Mouse (Mus musculus): ENCODE data around the gene Crispld2.

- TF ChIP-seq CTCF (IDR thresholded peaks at IDR 0.05; ENCODE audit: borderline replicate concordance, extremely low read depth, insufficient read depth, insufficient read length) (no peak), POLR2A (IDR thresholded peaks at IDR 0.05; ENCODE audit: borderline replicate concordance, extremely low read depth, insufficient read depth, insufficient read length, poor library complexity, severe bottlenecking) (no peak)
These were observed 97.3 kb downstream of the Crispld2 start for GRCm38 (mm10) chr8:120089511-120089910.
